Mouse (Mus musculus) liver, embryonic 14.5 days (tissue): Measurements from ENCODE around the gene Ppp2r3a.

Source experiments
- CTCF ChIP-seq: IDR thresholded peaks from 2 replicates; pipeline ENCODE4 v1.5.1; 2016; ENCODE audit warnings: antibody characterized with exemption, low read depth, control low read depth
- EP300 ChIP-seq: IDR thresholded peaks from 2 replicates; pipeline ENCODE4 v1.6.1; 2016; ENCODE audit warnings: antibody characterized with exemption, low read depth

GRCm38 (mm10) chr9:101180234-101180633, 71.4 kb downstream of the Ppp2r3a start:
- TF ChIP-seq EP300 (no peak), CTCF (no peak)
